Mouse (Mus musculus) olfactory bulb, adult 2 months (tissue): Measurements from ENCODE around the gene Rlf.

Source experiments
- CTCF ChIP-seq: fragments of 200-500 bp; IDR thresholded peaks from 2 replicates; pipeline ENCODE4 v1.5.1; 2012; ENCODE audit warnings: low read depth, mild to moderate bottlenecking, low read length, moderate library complexity; ENCODE audit not compliant: insufficient read depth
- POLR2A ChIP-seq: fragments of 200-500 bp; IDR thresholded peaks from 2 replicates; pipeline ENCODE4 v1.6.1; 2012; ENCODE audit warnings: mild to moderate bottlenecking, low read depth, low read length, moderate library complexity; ENCODE audit not compliant: insufficient read depth

GRCm38 (mm10) chr4:121241612-121242000 lies 26.7 kb upstream of the Rlf start:
- TF ChIP-seq CTCF (no peak), POLR2A (no peak)
